Mouse (Mus musculus) adrenal gland, postnatal 0 days (tissue): ENCODE data around the gene Fancd2. TPM values are rescaled to one million over a fixed set of nuclear protein-coding genes. Genes with fewer than 3 reads are reported as not detected.

ENCODE experiments used
- microRNA-seq: library from miRNA; unstranded; fragments of <30 nt; microRNA quantifications from one replicate; pipeline ENCODE4, GENCODE M21; 2016; ENCODE audit warnings: borderline replicate concordance; ENCODE audit not compliant: insufficient number of aligned reads
- polyA plus RNA-seq: library from polyadenylated mRNA; unstranded; fragments of >200 nt; fragmentation: Nextera tagmentation; extraction: Ambion mirVana; gene quantifications from 2 replicates; pipeline ENCODE4 v1.2.1, GENCODE M21; 2015

The Fancd2 gene
- 2.4 and 3.5 TPM in 2 replicates for polyA plus RNA-seq

GRCm38 (mm10) chr6:113530932-113531839 lies at the start of gene Fancd2, which contains the start of gene Emc3:
Gene Fancd2, plus strand, starts transcription at chr6:113531682.
Gene Emc3, minus strand, starts transcription at chr6:113531652.

GRCm38 (mm10) chr6:113483100-113483615 lies 48.3 kb upstream of the Fancd2 start, which contains the start of gene Creld1:
Gene Creld1, plus strand, starts transcription at chr6:113483297.

GRCm38 (mm10) chr6:113501388-113502084 lies 29.9 kb upstream of the Fancd2 start, which contains the start of gene Prrt3:
Gene Prrt3, minus strand, starts transcription at chr6:113501931.

GRCm38 (mm10) chr6:113600543-113601139 lies 69.2 kb downstream of the Fancd2 start, which contains the start of gene Fancd2os:
Gene Fancd2os, minus strand, starts transcription at chr6:113600715.

GRCm38 (mm10) chr6:113604432-113605223 lies 73.1 kb downstream of the Fancd2 start, which contains the start of gene Brk1:
Gene Brk1, plus strand, starts transcription at chr6:113604772.

GRCm38 (mm10) chr6:113623941-113624751 lies 92.7 kb downstream of the Fancd2 start, which contains the start of gene Vhl:
Gene Vhl, plus strand, starts transcription at chr6:113623959.

GRCm38 (mm10) chr6:113638302-113639040 lies 107.0 kb downstream of the Fancd2 start, which contains the start of gene Irak2:
Gene Irak2, plus strand, starts transcription at chr6:113638467.

Small RNA genes within 50 kb of the gene (microRNA-seq; reads per million reads assigned to microRNA genes)
- gene Gm23365, result not detected

Other genes starting within 250 kb of the Fancd2 start
- 0.11 TPM in 2 replicates for gene Cpne9, start 249.4 kb upstream of the Fancd2 start, polyA plus RNA-seq
- gene Brpf1, start 224.5 kb upstream of the Fancd2 start, polyA plus RNA-seq, result 7.2 and 9.8 TPM in 2 replicates
- 12.6 and 15.8 TPM in 2 replicates for gene Ogg1, start 204.7 kb upstream of the Fancd2 start, polyA plus RNA-seq
- gene Camk1, start 187.7 kb upstream of the Fancd2 start, polyA plus RNA-seq, result 101 and 105 TPM in 2 replicates
- 28.2 and 43.4 TPM in 2 replicates for gene Tada3, start 153.8 kb upstream of the Fancd2 start, polyA plus RNA-seq
- gene Arpc4, start 153.6 kb upstream of the Fancd2 start, polyA plus RNA-seq, result 282 and 330 TPM in 2 replicates
- 1.4 and 1.8 TPM in 2 replicates for gene Ttll3, start 142.4 kb upstream of the Fancd2 start, polyA plus RNA-seq
- gene Rpusd3, start 112.3 kb upstream of the Fancd2 start, polyA plus RNA-seq, result 8.8 and 15.2 TPM in 2 replicates
- 1.2 and 2.2 TPM in 2 replicates for gene Cidec, start 95.9 kb upstream of the Fancd2 start, polyA plus RNA-seq
- 62.6 and 65.0 TPM in 2 replicates for gene Jagn1, start 89.1 kb upstream of the Fancd2 start, polyA plus RNA-seq
- gene Il17re, start 73.2 kb upstream of the Fancd2 start, polyA plus RNA-seq, result 2.0 and 2.7 TPM in 2 replicates
- 16.6 and 22.4 TPM in 2 replicates for gene Il17rc, start 60.3 kb upstream of the Fancd2 start, polyA plus RNA-seq
- 26.5 and 32.6 TPM in 2 replicates for gene Creld1, start 48.4 kb upstream of the Fancd2 start, polyA plus RNA-seq
- gene Prrt3, start 29.8 kb upstream of the Fancd2 start, polyA plus RNA-seq, result 0.62 and 0.69 TPM in 2 replicates
- gene Emc3, start within 50 bp of the Fancd2 start, polyA plus RNA-seq, result 107 and 145 TPM in 2 replicates
- 0.49 and 0.65 TPM in 2 replicates for gene Fancd2os, start 69.0 kb downstream of the Fancd2 start, polyA plus RNA-seq
- gene Brk1, start 73.1 kb downstream of the Fancd2 start, polyA plus RNA-seq, result 300 and 360 TPM in 2 replicates
- 37.0 and 43.4 TPM in 2 replicates for gene Vhl, start 92.3 kb downstream of the Fancd2 start, polyA plus RNA-seq
- 5.2 and 6.3 TPM in 2 replicates for gene Irak2, start 106.8 kb downstream of the Fancd2 start, polyA plus RNA-seq
- 0.47 and 0.94 TPM in 2 replicates for gene Tatdn2, start 165.4 kb downstream of the Fancd2 start, polyA plus RNA-seq
- gene Ghrl, start 188.2 kb downstream of the Fancd2 start, polyA plus RNA-seq, result 0.47 and 1.7 TPM in 2 replicates
- gene Sec13, start 209.1 kb downstream of the Fancd2 start, polyA plus RNA-seq, result 146 and 182 TPM in 2 replicates